Mouse (Mus musculus): ENCODE results near the gene Serinc2.

The Serinc2 gene

DNA sequence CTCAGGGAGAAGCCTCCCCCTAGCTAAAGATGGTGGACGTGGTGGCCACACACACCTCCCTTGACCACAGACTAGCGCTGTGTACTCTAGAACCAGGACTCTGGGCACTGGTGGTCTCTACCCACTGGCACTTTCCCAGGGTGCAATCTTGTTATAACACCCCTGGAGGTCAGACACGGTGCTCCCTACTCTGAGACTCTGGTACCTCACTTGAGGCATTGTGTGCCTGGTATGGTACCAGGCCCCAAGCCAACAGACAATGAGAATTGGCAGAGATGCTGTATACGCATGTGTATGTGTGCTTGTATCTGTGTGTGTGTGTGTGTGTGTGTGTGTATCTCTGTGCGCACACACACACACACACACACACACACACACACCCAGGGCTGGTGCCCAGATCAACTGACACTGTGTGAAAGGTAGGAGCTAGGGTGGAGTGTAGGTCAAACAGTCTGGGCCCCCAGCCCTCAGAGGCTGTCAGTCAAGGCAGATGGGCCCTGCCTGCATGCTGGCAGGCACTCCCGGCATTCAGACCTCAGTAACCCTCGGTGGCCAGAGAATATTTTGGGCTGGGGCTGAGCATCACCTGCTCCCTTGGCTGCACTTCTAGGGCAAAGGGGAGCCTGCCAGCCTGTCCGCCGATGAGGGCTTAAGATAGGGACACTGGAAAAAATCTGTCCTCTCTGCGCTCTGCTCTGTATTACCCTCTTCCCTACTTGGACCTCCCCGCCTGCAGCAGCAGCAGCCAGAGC is 20.0 kb upstream of the Serinc2 start:
- DNase-seq (ENCODE audit: inconsistent age in 2 of 2, low spot score in 1 of 2), result no peak

GRCm38 (mm10) chr4:130297123-130297529 is 18.1 kb upstream of the Serinc2 start:
- peak in 1 of 2 experiments; percentile 62 for DNase-seq (ENCODE audit: inconsistent age in 2 of 2, low spot score in 1 of 2)

- no peak for DNase-seq (ENCODE audit: inconsistent age in 2 of 2, low spot score in 1 of 2)
Measured at GRCm38 (mm10) chr4:130296243-130296965, 17.4 kb upstream of the Serinc2 start.

- peak in 1 of 2 experiments; percentile 36 for DNase-seq (ENCODE audit: inconsistent age in 2 of 2, low spot score in 1 of 2)
Measured at GRCm38 (mm10) chr4:130295047-130295745, 16.2 kb upstream of the Serinc2 start.

- DNase-seq (ENCODE audit: inconsistent age in 2 of 2, low spot score in 1 of 2), result no peak
Measured at GRCm38 (mm10) chr4:130294513-130294912, 15.5 kb upstream of the Serinc2 start.

- peak; percentile 69 to 91 for DNase-seq (ENCODE audit: inconsistent age in 2 of 2, low spot score in 1 of 2)
Measured at GRCm38 (mm10) chr4:130292271-130292670, 13.3 kb upstream of the Serinc2 start.

DNA sequence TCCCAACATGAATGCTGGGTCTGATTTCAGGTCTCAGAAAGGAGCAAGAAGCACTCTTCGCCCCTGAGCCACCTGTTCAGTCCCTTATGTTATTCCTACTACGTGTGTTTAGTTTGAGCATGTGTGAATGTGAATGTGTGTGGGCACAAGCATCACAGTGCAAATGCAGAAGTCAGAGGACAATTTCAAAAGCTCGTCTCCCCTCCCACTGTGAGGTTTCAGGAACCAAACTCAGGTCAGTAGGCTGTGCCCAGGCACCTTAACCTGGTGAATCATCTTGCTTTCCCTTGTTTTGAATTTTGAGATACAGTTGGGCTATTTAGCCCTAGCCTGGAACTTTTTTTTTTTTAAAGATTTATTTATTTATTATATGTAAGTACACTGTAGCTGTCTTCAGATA is 10.8 kb upstream of the Serinc2 start:
- DNase-seq (ENCODE audit: inconsistent age in 2 of 2, low spot score in 1 of 2), result no peak

DNA sequence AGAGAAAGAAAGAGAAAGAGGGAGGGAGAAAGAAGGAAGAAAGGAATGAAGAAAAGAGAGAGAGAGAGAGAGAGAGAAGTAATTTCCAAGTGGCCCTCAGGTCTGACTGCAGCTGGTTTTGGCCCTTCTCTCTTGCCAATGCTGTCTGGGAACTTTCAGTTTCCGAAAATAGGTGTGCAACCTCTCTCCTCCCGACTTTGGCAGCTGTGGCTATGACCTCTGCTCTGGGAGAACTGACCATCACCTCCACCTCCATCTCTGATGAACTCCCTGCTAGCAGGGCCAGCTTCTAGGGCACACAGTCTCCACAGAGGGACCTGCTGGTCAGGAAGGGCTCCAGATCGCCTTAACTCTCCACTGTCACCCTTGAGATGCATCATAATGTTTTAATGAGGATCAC is 7.5 kb upstream of the Serinc2 start:
- no peak for DNase-seq (ENCODE audit: inconsistent age in 2 of 2, low spot score in 1 of 2)

- DNase-seq (ENCODE audit: inconsistent age in 2 of 2, low spot score in 1 of 2), result no peak
Measured at GRCm38 (mm10) chr4:130283826-130284225, 4.8 kb upstream of the Serinc2 start.

- no peak for DNase-seq (ENCODE audit: inconsistent age in 2 of 2, low spot score in 1 of 2)
Measured at GRCm38 (mm10) chr4:130282856-130283255, 3.9 kb upstream of the Serinc2 start.

- DNase-seq (ENCODE audit: inconsistent age in 2 of 2, low spot score in 1 of 2), result no peak
Measured at GRCm38 (mm10) chr4:130276573-130277176, 2.3 kb downstream of the Serinc2 start.

DNA sequence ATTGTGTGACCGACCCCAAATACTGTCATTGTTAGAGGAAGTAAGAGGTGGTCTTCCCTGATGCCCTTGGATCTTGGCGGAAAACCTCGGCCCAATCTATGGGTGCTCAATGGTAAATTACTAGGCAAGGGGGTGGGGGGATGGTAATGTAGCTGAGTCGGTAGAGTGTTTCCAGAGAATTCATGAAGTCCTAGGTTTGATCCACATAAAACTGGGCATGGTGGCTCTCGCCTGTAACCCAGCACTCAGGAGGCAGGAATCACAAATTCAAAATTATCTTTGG is 3.2 kb downstream of the Serinc2 start:
- no peak for DNase-seq (ENCODE audit: inconsistent age in 2 of 2, low spot score in 1 of 2)

GRCm38 (mm10) chr4:130275016-130275822 is 3.8 kb downstream of the Serinc2 start:
- no peak for DNase-seq (ENCODE audit: inconsistent age in 2 of 2, low spot score in 1 of 2)

DNA sequence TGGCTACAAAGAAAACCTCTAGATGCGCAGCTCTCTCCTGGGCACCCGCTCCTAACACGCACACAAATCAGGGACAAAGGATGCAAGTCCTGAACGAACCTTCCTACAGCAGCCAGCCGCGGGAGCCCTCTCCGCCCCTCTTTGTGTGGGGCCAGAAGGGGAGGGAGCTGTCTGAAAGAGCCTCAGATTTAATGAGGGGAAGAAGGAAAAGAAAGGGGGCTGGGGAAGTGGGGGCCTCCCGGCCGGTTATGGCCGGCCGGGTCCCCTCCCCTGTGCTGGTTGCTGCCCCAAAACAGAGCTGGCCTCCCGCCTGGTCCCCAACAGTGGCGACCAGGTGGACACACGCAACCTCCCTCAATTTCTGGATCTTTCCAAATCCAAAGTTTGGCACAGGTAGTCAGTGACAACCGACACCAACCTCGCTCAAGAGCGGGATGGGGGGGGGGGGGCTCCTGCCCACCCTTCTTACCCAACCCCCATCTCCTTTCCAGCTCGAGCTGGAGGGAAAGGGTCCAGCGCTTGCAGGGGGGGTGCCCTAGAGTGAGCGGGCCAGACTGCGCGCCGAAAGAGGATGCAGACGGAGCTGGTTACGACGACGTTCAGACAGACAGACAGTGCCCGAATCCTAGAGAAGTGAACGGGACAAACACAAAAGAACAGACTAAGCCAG is 4.5 kb downstream of the Serinc2 start:
- DNase-seq (ENCODE audit: inconsistent age in 2 of 2, low spot score in 1 of 2), result no peak

DNA sequence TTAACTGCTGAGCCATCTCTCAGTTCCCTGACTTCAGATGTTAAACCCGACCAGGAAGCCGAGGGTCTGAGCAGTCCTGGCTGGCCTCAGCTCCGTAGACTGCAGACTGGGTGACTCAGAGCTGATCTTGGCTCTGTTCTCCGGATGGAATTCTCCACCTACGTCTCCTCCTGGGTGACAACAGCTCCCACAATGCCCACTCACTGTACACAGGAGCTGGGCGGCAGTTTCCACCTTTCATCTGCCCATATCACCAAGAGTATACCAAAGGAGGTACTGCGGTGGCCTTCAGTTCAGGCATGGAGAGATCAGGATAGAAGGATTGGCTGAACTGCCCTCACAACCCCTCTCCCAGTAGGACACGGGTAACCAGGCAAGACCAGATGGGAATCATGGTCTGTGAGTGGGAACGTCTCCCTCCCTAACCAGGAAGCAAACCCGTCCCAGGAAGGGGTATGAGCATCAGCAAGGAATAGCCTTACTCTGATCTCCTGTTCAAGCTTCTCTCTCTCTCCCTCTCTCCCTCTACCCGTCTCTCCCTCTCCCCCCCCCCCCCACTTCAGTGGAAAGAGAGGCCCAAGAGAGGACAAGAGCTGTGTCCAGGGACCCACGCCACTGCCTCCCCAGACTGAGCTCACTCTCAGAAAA is 5.2 kb downstream of the Serinc2 start:
- peak; percentile 69 to 81 for DNase-seq (ENCODE audit: inconsistent age in 2 of 2, low spot score in 1 of 2)

DNA sequence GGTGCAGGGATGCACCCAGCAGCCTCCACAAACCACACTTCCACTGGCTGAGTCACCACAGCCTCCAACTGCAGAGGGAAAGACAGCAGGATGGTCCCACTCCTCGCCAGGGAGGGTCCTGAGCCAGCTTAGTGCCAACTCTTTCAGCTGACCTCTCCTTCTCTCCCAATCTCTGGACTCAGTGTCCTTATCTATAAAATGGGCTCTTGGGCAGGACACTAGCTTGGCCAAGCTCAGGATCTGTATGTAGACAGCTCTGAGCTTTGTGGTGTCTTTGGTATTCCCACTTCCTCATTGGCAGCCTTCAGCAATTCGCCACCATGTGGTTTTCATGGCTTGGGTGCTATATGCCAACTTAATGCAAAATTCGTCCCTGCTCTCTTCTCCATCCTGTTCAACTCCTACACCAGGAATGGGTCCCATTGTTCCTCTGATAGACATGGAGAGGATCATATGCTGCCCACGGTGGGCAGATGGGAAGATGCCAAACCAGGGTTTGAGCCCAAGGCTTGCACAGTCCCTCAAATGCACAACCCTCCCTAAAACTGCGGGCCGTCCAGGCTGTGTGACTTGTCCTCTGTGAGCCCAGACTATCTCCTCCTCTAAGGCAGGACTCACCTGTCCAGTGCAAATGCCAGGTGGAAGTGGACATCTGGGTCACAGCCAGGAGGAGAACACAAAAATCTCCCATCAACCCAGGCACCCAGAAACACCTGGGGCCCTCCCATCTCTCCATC is 8.2 kb downstream of the Serinc2 start:
- DNase-seq (ENCODE audit: inconsistent age in 2 of 2, low spot score in 1 of 2), result no peak

- peak; percentile 36 to 41 for DNase-seq (ENCODE audit: inconsistent age in 2 of 2, low spot score in 1 of 2)
Measured at GRCm38 (mm10) chr4:130270089-130270488, 8.9 kb downstream of the Serinc2 start.

DNA sequence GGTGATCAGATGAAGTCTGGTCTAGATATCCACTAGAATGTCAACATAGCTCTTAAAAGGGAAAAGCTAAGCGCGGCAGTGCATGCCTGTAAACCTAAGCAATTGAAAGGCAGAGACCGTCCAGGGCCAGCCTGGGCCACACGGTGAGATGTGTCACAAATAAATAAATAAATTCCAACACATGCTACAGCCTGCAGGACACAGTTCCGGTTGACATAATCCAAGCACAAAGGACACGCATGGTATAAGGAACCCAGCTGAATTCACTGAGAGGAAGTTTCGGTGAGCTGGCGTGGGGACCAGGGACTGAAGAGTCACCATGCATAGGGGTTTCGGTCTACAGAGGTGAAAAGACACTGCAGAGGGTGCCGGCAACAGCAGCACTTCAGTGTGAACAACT is 10.3 kb downstream of the Serinc2 start:
- DNase-seq (ENCODE audit: inconsistent age in 2 of 2, low spot score in 1 of 2), result no peak

GRCm38 (mm10) chr4:130267069-130267468 is 11.9 kb downstream of the Serinc2 start:
- DNase-seq (ENCODE audit: inconsistent age in 2 of 2, low spot score in 1 of 2), result no peak
